Mouse (Mus musculus): ENCODE measurements at regions not wholly inside any gene's neighbourhood (a gene's known extent, or its start where the extent isn't known, plus 50 kb on each side); places are given as distances from the start of the nearest gene placed in this dataset.

DNA sequence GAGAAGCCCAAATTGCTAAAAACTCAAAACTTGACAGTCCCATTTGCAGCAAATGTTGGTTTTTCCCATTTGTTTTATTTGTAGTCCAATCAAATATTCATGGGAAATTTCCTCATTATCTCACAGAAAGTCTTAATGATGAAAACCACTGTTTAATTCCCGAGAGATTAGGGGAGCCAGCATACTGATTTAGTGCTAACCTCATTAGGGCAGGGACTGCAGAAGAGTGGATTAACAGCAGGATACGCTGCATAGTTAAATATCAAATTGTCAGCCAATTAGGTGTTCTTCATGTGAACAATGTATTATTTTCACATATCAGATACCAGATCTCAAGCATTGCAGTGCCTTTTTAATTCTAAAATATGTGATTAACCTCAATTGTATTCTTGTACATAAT, 264.0 kb upstream of the 4933412E24Rik start:
- TF ChIP-seq USF1 (IDR thresholded peaks at IDR 0.05; ENCODE audit: low read depth) (no peak), CTCF (IDR thresholded peaks at IDR 0.05; ENCODE audit: control insufficient read depth, insufficient read depth, insufficient read length) (no peak), MYOD1 (IDR thresholded peaks at IDR 0.05; ENCODE audit: control insufficient read depth, insufficient read length, low read depth) (no peak), CEBPB (IDR thresholded peaks at IDR 0.05; ENCODE audit: low read depth) (no peak), MAX (IDR thresholded peaks at IDR 0.05) (no peak)

Data from C2C12 (cell line).